Mouse (Mus musculus) embryonic fibroblast, embryonic 13.5 days (primary cell): Measurements from ENCODE around the gene Thap3.

Experiments
- CTCF ChIP-seq: IDR thresholded peaks from 2 replicates; pipeline ENCODE4 v1.5.1; 2011; ENCODE audit warnings: mild to moderate bottlenecking, control low read depth, low read length, moderate library complexity, borderline replicate concordance; ENCODE audit not compliant: insufficient read depth
- POLR2A ChIP-seq: IDR thresholded peaks from 2 replicates; pipeline ENCODE4 v1.6.1; 2011; ENCODE audit warnings: low read depth, mild to moderate bottlenecking, control low read depth, low read length, moderate library complexity

DNA sequence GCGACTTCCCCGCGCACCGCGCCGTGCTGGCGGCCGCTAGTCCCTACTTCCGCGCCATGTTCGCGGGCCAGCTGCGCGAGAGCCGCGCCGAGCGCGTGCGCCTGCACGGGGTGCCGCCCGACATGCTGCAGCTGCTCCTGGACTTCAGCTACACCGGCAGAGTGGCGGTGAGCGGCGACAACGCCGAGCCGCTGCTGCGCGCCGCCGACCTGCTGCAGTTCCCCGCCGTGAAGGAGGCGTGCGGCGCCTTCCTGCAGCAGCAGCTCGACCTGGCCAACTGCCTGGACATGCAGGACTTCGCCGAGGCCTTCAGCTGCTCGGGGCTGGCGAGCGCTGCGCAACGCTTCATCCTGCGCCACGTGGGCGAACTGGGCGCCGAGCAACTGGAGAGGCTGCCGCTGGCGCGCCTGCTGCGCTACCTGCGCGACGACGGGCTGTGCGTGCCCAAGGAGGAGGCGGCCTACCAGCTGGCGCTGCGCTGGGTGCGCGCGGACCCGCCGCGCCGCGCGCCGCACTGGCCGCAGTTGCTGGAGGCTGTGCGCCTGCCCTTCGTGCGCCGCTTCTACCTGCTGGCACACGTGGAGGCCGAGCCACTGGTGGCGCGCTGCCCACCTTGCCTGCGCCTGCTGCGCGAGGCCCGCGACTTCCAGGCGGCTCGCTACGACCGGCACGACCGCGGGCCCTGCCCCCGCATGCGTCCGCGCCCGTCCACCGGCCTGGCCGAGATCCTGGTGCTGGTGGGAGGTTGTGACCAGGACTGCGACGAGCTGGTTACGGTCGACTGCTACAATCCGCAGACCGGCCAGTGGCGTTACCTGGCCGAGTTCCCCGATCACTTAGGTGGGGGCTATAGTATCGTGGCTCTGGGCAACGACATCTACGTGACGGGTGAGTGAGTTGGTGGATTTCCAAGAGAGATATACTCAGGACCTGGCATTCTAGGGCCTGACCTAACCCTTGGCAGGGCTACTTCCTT lies 20.6 kb upstream of the Thap3 start:
- TF ChIP-seq POLR2A, result no peak; the same call in 1 of the 2 replicates
- TF ChIP-seq CTCF, result no peak
